24 mouse cellular contexts compared by ENCODE assay signal in the genomic region with DNA sequence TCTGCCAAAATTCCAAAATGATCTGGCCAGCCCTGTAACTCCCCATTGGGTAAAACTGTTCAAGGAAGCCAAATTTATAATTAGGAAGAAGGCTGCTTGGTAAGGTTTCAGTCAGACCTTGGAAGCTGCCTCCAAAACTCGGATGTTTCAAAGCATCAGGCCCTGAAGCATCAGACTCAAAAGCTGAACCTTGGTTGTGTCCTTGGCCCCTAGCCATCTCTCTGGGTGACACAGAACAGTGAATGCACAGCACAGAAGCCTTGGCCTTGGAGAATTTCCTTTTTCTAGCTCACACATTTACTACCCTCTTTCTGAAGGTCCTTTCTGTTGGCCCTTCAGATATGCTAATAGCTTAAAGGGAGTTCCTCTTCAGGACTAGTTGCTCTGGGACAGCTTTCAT.
DNase-seq lines count a peak whose midpoint lies in the region; TF ChIP-seq lines count a peak whose summit lies in the region.
"Had no signal": no experiment of that assay in that cellular context is flagged by ENCODE, and none has a peak within 500 bp of the region (broad histone marks: within the 10 kb centered on the region; RNA-seq: fewer than 3 reads in every experiment).

No protein-coding gene starts in this region.

- no peaks in the 10 kb centered on the region for H3K9me3 ChIP-seq in embryonic facial prominence, embryonic 10.5 days
- H3K9me3 ChIP-seq: embryonic facial prominence, embryonic 15.5 days; G1E; heart, embryonic 12.5 days; hindbrain, embryonic 10.5 days; midbrain, embryonic 12.5 days; neural tube, embryonic 12.5 days; stomach, embryonic 15.5 days had no signal

- H3K4me1 ChIP-seq in embryonic facial prominence, embryonic 10.5 days, result no peaks in the 10 kb centered on the region
- H3K4me1 ChIP-seq: embryonic facial prominence, embryonic 15.5 days; heart, embryonic 12.5 days; hindbrain, embryonic 10.5 days; midbrain, embryonic 12.5 days; neural tube, embryonic 12.5 days; stomach, embryonic 15.5 days had no signal

- peak; percentile 8 for DNase-seq in cerebellum, adult 9-10 months
- no peak for DNase-seq in cerebellum, postnatal 4 days (ENCODE audit: low spot score in 2 of 2)
- DNase-seq in R1 (ENCODE audit: low read depth, low spot score) (peak; percentile 17), liver (no peak)
- peak; percentile 74 for DNase-seq in adrenal gland, adult 8-10 months
- DNase-seq in brain, embryonic 14.5 days (ENCODE audit: low read depth), result peak; percentile 20
- no peak for DNase-seq in frontal cortex, adult 2 months (ENCODE audit: extremely low spot score in 1 of 2, low spot score in 1 of 2)
- no peak for DNase-seq in embryonic facial prominence, embryonic 10.5 days (ENCODE audit: low spot score)
- DNase-seq: gastrocnemius, postnatal 25 days; heart, adult 18-20 months; heart, postnatal 10 days; kidney, adult 9 months; kidney, postnatal 14 days; lung, adult 18-20 months; lung, postnatal 10 days had no signal

- no peak for TF ChIP-seq POLR2A in brain, embryonic 14.5 days (IDR thresholded peaks at IDR 0.05; ENCODE audit: borderline replicate concordance, extremely low read depth, insufficient read depth, insufficient read length, poor library complexity, severe bottlenecking)

- TF ChIP-seq CTCF in brain, embryonic 14.5 days (IDR thresholded peaks at IDR 0.05; ENCODE audit: borderline replicate concordance, extremely low read depth, insufficient read depth, insufficient read length), result no peak

- no peaks in the 10 kb centered on the region for H3K36me3 ChIP-seq in embryonic facial prominence, embryonic 10.5 days (replicated peaks)
- H3K36me3 ChIP-seq: embryonic facial prominence, embryonic 15.5 days; G1E; heart, embryonic 12.5 days; hindbrain, embryonic 10.5 days; midbrain, embryonic 12.5 days; neural tube, embryonic 12.5 days; stomach, embryonic 15.5 days had no signal

- WGBS in embryonic facial prominence, embryonic 10.5 days, result 76% methylated on average over 1 of the region's 1 CpGs

- no peak overlapping the region for H3K4me3 ChIP-seq in embryonic facial prominence, embryonic 10.5 days
- H3K4me3 ChIP-seq: embryonic facial prominence, embryonic 15.5 days; heart, embryonic 12.5 days; hindbrain, embryonic 10.5 days; midbrain, embryonic 12.5 days; neural tube, embryonic 12.5 days; stomach, embryonic 15.5 days had no signal

- H3K27ac ChIP-seq in embryonic facial prominence, embryonic 10.5 days (replicated peaks), result no peak overlapping the region
- H3K27ac ChIP-seq: embryonic facial prominence, embryonic 15.5 days; hindbrain, embryonic 10.5 days; hindbrain, postnatal 0 days; midbrain, embryonic 12.5 days; neural tube, embryonic 12.5 days; stomach, embryonic 15.5 days had no signal

- no peaks in the 10 kb centered on the region for H3K27me3 ChIP-seq in embryonic facial prominence, embryonic 10.5 days (replicated peaks; ENCODE audit: low read depth, poor library complexity, severe bottlenecking)
- H3K27me3 ChIP-seq: embryonic facial prominence, embryonic 15.5 days; heart, embryonic 12.5 days; midbrain, embryonic 12.5 days; neural tube, embryonic 12.5 days; Patski; stomach, embryonic 15.5 days had no signal

Comparison
In these comparisons a context has a peak if more than half of its experiments do, and no peak if none do; other contexts are left out.
1. DNase-seq: peak in cerebellum, adult 9-10 months (single experiment), R1 (single experiment), adrenal gland, adult 8-10 months (single experiment) and brain, embryonic 14.5 days (single experiment); none in cerebellum, postnatal 4 days (0 of 2), liver (single experiment), frontal cortex, adult 2 months (0 of 2) and embryonic facial prominence, embryonic 10.5 days (single experiment).